8 mouse cellular contexts compared by ENCODE assay signal in the genomic region with DNA sequence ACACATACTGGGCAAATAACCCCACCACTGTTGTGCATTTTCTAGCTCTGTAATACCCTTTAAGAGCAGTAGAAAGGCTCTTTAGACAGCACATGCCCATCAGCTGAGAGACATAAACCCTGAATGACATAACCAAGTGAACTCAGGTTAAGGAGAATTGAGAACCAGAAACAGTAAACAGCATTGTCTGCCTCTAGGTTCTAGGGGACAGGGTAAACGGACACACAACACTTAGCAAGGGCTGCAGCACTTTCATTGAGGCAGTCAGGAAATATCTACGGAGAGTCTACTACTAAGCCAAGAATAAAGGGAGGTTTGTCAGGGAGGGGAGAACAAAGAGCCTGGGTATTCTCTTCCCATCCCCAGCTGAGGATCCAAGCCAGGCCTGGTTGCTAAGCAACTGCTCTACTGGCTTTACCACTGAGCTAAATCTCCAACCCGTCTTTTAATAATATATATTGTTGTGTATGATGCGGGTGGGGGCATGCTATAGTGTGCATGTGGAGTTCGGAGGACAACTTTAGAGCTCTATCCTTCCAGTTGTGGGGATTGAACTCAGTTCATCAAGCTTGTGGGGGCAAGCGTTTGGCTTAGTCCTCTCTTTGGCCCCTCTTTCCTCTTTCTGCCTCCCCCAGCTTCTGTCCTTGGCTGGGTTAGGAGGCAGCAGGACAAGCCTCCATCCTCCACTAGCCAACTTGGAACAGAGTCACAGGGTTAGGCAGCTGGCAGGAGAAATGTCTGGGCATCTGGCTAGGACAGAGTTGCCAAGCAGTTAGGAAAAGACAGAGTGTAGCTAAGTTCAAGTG. TPM values are rescaled to one million over a fixed set of nuclear protein-coding genes. Genes with fewer than 3 reads are reported as not detected.
DNase-seq lines count a peak whose midpoint lies in the region; ATAC-seq lines count a peak whose summit lies in the region.

No protein-coding gene starts in this region.

- intact Hi-C loops in left cerebral cortex, postnatal 4 days (cut with DNase I), result no loop called here

- ATAC-seq in cerebellum, adult (ENCODE audit: insufficient number of reproducible peaks, low FRiP score, low TSS enrichment), result no peak
- ATAC-seq in granulocyte monocyte progenitor cell, adult 5-6 weeks (replicated peaks; ENCODE audit: poor library complexity, severe bottlenecking), result no peak

- DNase-seq in cerebellum, adult 9-11 months, result peak; percentile 39
- peak; percentile 54 for DNase-seq in brain, embryonic 18.5 days (ENCODE audit: low read depth, low spot score)
- peak; percentile 42 for DNase-seq in heart, postnatal 4 days
- DNase-seq in left cerebral cortex, postnatal 4 days, result peak; percentile 77
- DNase-seq in embryo, embryonic 10.5 days (ENCODE audit: low spot score), result no peak
- DNase-seq in spleen, postnatal 36 days (ENCODE audit: low spot score in 2 of 2), result no peak

RNA-seq across cellular contexts. Expression of a gene that starts 8.4 kb away (rescaled TPM):
- total RNA-seq in heart, postnatal 4 days (2021), result 1 to 10 TPM; 9.0 to 9.6 TPM
- total RNA-seq in left cerebral cortex, postnatal 4 days (2021), result 10 to 100 TPM in 1 of 2 experiments, 1 to 10 TPM in 1; 9.6 to 10.4 TPM
- 14.0 and 15.5 TPM in 2 replicates for total RNA-seq in granulocyte monocyte progenitor cell, adult 5-6 weeks (2014; fragmentation: Nextera tagmentation)
- total RNA-seq in granulocyte monocyte progenitor cell, adult 5-6 weeks (2017), result 9.7 and 17.7 TPM in 2 replicates

RNA-seq across cellular contexts. Expression of a gene that starts 15.5 kb away (rescaled TPM):
- total RNA-seq in heart, postnatal 4 days (2021), result under 1 TPM in 1 of 2 experiments, not detected in 1; 0.32 TPM
- total RNA-seq in left cerebral cortex, postnatal 4 days (2021), result not detected
- not detected in 2 replicates for total RNA-seq in granulocyte monocyte progenitor cell, adult 5-6 weeks (2014; fragmentation: Nextera tagmentation)
- 0.88 TPM in 1 of 2 replicates, not detected in the other for total RNA-seq in granulocyte monocyte progenitor cell, adult 5-6 weeks (2017)

RNA-seq across cellular contexts. Expression of a gene that starts 47.7 kb away (rescaled TPM):
- total RNA-seq in heart, postnatal 4 days (2021), result 10 to 100 TPM; 29.5 to 30.6 TPM
- 10 to 100 TPM; 92.7 to 96.6 TPM for total RNA-seq in left cerebral cortex, postnatal 4 days (2021)
- total RNA-seq in granulocyte monocyte progenitor cell, adult 5-6 weeks (2014; fragmentation: Nextera tagmentation), result 109 and 124 TPM in 2 replicates
- total RNA-seq in granulocyte monocyte progenitor cell, adult 5-6 weeks (2017), result 110 and 120 TPM in 2 replicates

RNA-seq across cellular contexts. Expression of a gene that starts 55.1 kb away (rescaled TPM):
- total RNA-seq in heart, postnatal 4 days (2021), result not detected
- not detected for total RNA-seq in left cerebral cortex, postnatal 4 days (2021)
- not detected in 2 replicates for total RNA-seq in granulocyte monocyte progenitor cell, adult 5-6 weeks (2014; fragmentation: Nextera tagmentation)
- not detected in 2 replicates for total RNA-seq in granulocyte monocyte progenitor cell, adult 5-6 weeks (2017)

Comparison
In these comparisons a context has a peak if more than half of its experiments do, and no peak if none do; other contexts are left out.
1. DNase-seq: peak in cerebellum, adult 9-11 months (single experiment), brain, embryonic 18.5 days (single experiment), heart, postnatal 4 days (single experiment) and left cerebral cortex, postnatal 4 days (single experiment); none in embryo, embryonic 10.5 days (single experiment) and spleen, postnatal 36 days (0 of 2).